Mouse (Mus musculus): ENCODE measurements around the gene Tbkbp1. TPM values are rescaled to one million over a fixed set of nuclear protein-coding genes. Genes with fewer than 3 reads are reported as not detected.
"Not testable (repeated sequence)": the region's sequence is repeated elsewhere in the genome, so short reads cannot be mapped to it uniquely, and the experiment has no call there.

The Tbkbp1 gene
- polyA plus RNA-seq, 2 experiments = 0.90 to 2.4 TPM

DNA sequence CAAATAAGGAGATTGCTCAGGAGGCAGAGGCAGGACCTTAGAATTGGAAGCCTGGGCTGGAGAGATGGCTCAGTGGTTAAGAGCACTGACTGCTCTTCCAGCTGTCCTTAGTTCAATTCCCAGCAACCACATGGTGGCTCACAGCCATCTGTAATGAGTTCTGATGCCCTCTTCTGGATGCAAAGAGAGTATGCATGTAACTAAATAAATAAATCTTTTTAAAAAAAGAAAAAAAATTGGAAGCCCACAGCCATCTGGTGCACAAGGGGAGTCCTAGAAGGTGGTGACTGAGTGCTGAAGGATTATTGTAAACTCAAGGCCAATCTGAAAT is 41.3 kb upstream of the Tbkbp1 start:
- ATAC-seq (ENCODE audit: insufficient read depth) = no peak
- DNase-seq (ENCODE audit: low read depth in 3 of 3, low spot score in 3 of 3) = no peak

GRCm38 (mm10) chr11:97191915-97192620 is 40.8 kb upstream of the Tbkbp1 start:
- WGBS (ENCODE audit: insufficient replicate concordance) = 74% methylated on average over 6 of the region's 6 CpGs
- no peak for ATAC-seq (ENCODE audit: insufficient read depth)
- Histone ChIP-seq H3K9ac (replicated peaks) (no peak overlapping the region), H3K4me1 (replicated peaks; ENCODE audit: control insufficient read depth in 2 of 2, insufficient read depth in 2 of 2, low read length in 1 of 2) (peaks cover 6 to 8% of the 10 kb centered on the region in 2 experiments), H3K4me3 (ENCODE audit: insufficient read depth in 1 of 2, low read depth in 2 of 2, low read length in 2 of 2) (no peak overlapping the region), H3K4me2 (ENCODE audit: low read depth) (no peak overlapping the region), H3K27ac (no peak overlapping the region), H3K36me3 (replicated peaks; ENCODE audit: control insufficient read depth, insufficient read depth, low read depth) (no peaks in the 10 kb centered on the region), H3K27me3 (ENCODE audit: control insufficient read depth, insufficient read depth, low read length) (no peaks in the 10 kb centered on the region), H3K9me3 (ENCODE audit: control insufficient read depth, low read length) (no peaks in the 10 kb centered on the region)
- TF ChIP-seq EP300 (IDR thresholded peaks at IDR 0.05; ENCODE audit: low read depth) = no peak
- no peak for TF ChIP-seq CTCF (IDR thresholded peaks at IDR 0.05; ENCODE audit: low read depth)
- DNase-seq (ENCODE audit: low read depth in 3 of 3, low spot score in 3 of 3) = no peak

More for the DNA sequence above, 41.3 kb upstream of the Tbkbp1 start:
- no peaks in the 10 kb centered on the region for H3K9me3 ChIP-seq (ENCODE audit: control insufficient read depth, low read length)
- no peak overlapping the region for H3K4me3 ChIP-seq (ENCODE audit: insufficient read depth in 1 of 2, low read depth in 2 of 2, low read length in 2 of 2)
- no peak overlapping the region for H3K4me2 ChIP-seq (ENCODE audit: low read depth)
- H3K27me3 ChIP-seq (ENCODE audit: control insufficient read depth, insufficient read depth, low read length) = no peaks in the 10 kb centered on the region
- peaks cover 6 to 8% of the 10 kb centered on the region in 2 experiments for H3K4me1 ChIP-seq (replicated peaks; ENCODE audit: control insufficient read depth in 2 of 2, insufficient read depth in 2 of 2, low read length in 1 of 2)
- no peaks in the 10 kb centered on the region for H3K36me3 ChIP-seq (replicated peaks; ENCODE audit: control insufficient read depth, insufficient read depth, low read depth)
- TF ChIP-seq CTCF (IDR thresholded peaks at IDR 0.05; ENCODE audit: low read depth) = no peak; the same call in 1 of the 2 replicates
- TF ChIP-seq EP300 (IDR thresholded peaks at IDR 0.05; ENCODE audit: low read depth) = no peak
- H3K9ac ChIP-seq (replicated peaks) = no peak overlapping the region
- no peak overlapping the region for H3K27ac ChIP-seq

- no peak for ATAC-seq (ENCODE audit: insufficient read depth)
These were observed 39.7 kb upstream of the Tbkbp1 start for GRCm38 (mm10) chr11:97190992-97191391.

GRCm38 (mm10) chr11:97189645-97190044 is 38.4 kb upstream of the Tbkbp1 start:
- H3K9me3 ChIP-seq (ENCODE audit: control insufficient read depth, low read length); H3K27ac ChIP-seq; DNase-seq (ENCODE audit: low read depth in 3 of 3, low spot score in 3 of 3); ATAC-seq (ENCODE audit: insufficient read depth); H3K27me3 ChIP-seq (ENCODE audit: control insufficient read depth, insufficient read depth, low read length): not testable (repeated sequence)
- peaks cover 18% of the 10 kb centered on the region for H3K36me3 ChIP-seq (replicated peaks; ENCODE audit: control insufficient read depth, insufficient read depth, low read depth)
- peak; percentile 26; the same call in 1 of the 2 replicates for TF ChIP-seq CTCF (IDR thresholded peaks at IDR 0.05; ENCODE audit: low read depth)
- peak overlapping the region; percentile 86 for H3K4me2 ChIP-seq (ENCODE audit: low read depth)
- H3K4me1 ChIP-seq (replicated peaks; ENCODE audit: control insufficient read depth in 2 of 2, insufficient read depth in 2 of 2, low read length in 1 of 2) = peaks cover 16 to 20% of the 10 kb centered on the region in 2 experiments
- WGBS (ENCODE audit: insufficient replicate concordance) = 69% methylated on average over 6 of the region's 6 CpGs
- peak overlapping the region; percentile 62; the same call in 1 of the 2 replicates for H3K9ac ChIP-seq (replicated peaks)
- peak overlapping the region in 1 of 2 experiments; percentile 65; a peak in 2 of 4 replicates for H3K4me3 ChIP-seq (ENCODE audit: insufficient read depth in 1 of 2, low read depth in 2 of 2, low read length in 2 of 2)

More at GRCm38 (mm10) chr11:97190992-97191391, 39.7 kb upstream of the Tbkbp1 start:
- Histone ChIP-seq H3K36me3 (replicated peaks; ENCODE audit: control insufficient read depth, insufficient read depth, low read depth) (peaks cover 4% of the 10 kb centered on the region), H3K9ac (replicated peaks) (no peak overlapping the region), H3K4me2 (ENCODE audit: low read depth) (no peak overlapping the region), H3K27ac (no peak overlapping the region), H3K4me3 (ENCODE audit: insufficient read depth in 1 of 2, low read depth in 2 of 2, low read length in 2 of 2) (no peak overlapping the region), H3K4me1 (replicated peaks; ENCODE audit: control insufficient read depth in 2 of 2, insufficient read depth in 2 of 2, low read length in 1 of 2) (peaks cover 7 to 11% of the 10 kb centered on the region in 2 experiments), H3K27me3 (ENCODE audit: control insufficient read depth, insufficient read depth, low read length) (no peaks in the 10 kb centered on the region), H3K9me3 (ENCODE audit: control insufficient read depth, low read length) (no peaks in the 10 kb centered on the region)
- no peak for TF ChIP-seq EP300 (IDR thresholded peaks at IDR 0.05; ENCODE audit: low read depth)
- TF ChIP-seq CTCF (IDR thresholded peaks at IDR 0.05; ENCODE audit: low read depth) = no peak
- WGBS (ENCODE audit: insufficient replicate concordance) = 66% methylated on average over 6 of the region's 6 CpGs
- DNase-seq (ENCODE audit: low read depth in 3 of 3, low spot score in 3 of 3) = no peak

- no peak for DNase-seq (ENCODE audit: low read depth in 3 of 3, low spot score in 3 of 3)
- ATAC-seq (ENCODE audit: insufficient read depth) = no peak
- Histone ChIP-seq H3K4me1 (replicated peaks; ENCODE audit: control insufficient read depth in 2 of 2, insufficient read depth in 2 of 2, low read length in 1 of 2) (peaks cover 18 to 22% of the 10 kb centered on the region in 2 experiments), H3K27ac (peak overlapping the region; percentile 74; the same call in 1 of the 2 replicates), H3K27me3 (ENCODE audit: control insufficient read depth, insufficient read depth, low read length) (no peaks in the 10 kb centered on the region), H3K4me3 (ENCODE audit: insufficient read depth in 1 of 2, low read depth in 2 of 2, low read length in 2 of 2) (peak overlapping the region in 1 of 2 experiments; percentile 65; a peak in 2 of 4 replicates), H3K9ac (replicated peaks) (peak overlapping the region; percentile 62), H3K9me3 (ENCODE audit: control insufficient read depth, low read length) (no peaks in the 10 kb centered on the region), H3K4me2 (ENCODE audit: low read depth) (peak overlapping the region; percentile 86), H3K36me3 (replicated peaks; ENCODE audit: control insufficient read depth, insufficient read depth, low read depth) (peaks cover 22% of the 10 kb centered on the region)
- TF ChIP-seq EP300 (IDR thresholded peaks at IDR 0.05; ENCODE audit: low read depth) (no peak), CTCF (IDR thresholded peaks at IDR 0.05; ENCODE audit: low read depth) (no peak)
- 23% methylated on average over 3 of the region's 3 CpGs for WGBS (ENCODE audit: insufficient replicate concordance)
These were observed 37.9 kb upstream of the Tbkbp1 start for GRCm38 (mm10) chr11:97189231-97189630.

Data from liver, embryonic 14.5 days (tissue).